Mouse (Mus musculus) bone marrow macrophage, adult 2 months (primary cell): Measurements from ENCODE around the gene Fbxl13. TPM values are rescaled to one million over a fixed set of nuclear protein-coding genes. Genes with fewer than 3 reads are reported as not detected.

Source experiments
- H3K27ac ChIP-seq: 2 replicates; pipeline ENCODE4 v1.5.1; 2012; ENCODE audit warnings: low read depth, low read length; ENCODE audit not compliant: insufficient read depth
- H3K4me1 ChIP-seq: 2 replicates; pipeline ENCODE4 v1.6.1; 2012; ENCODE audit warnings: low read length; ENCODE audit not compliant: control insufficient read depth, insufficient read depth
- H3K4me3 ChIP-seq: 2 replicates; pipeline ENCODE4 v1.5.1; 2012; ENCODE audit warnings: mild to moderate bottlenecking, low read length, moderate library complexity; ENCODE audit not compliant: insufficient read depth
- CTCF ChIP-seq: IDR thresholded peaks from 2 replicates; pipeline ENCODE4 v1.5.1; 2012; ENCODE audit warnings: low read depth, mild to moderate bottlenecking, low read length, moderate library complexity
- POLR2A ChIP-seq: IDR thresholded peaks from 2 replicates; pipeline ENCODE4 v1.6.1; 2012; ENCODE audit warnings: mild to moderate bottlenecking, low read depth, low read length, borderline replicate concordance
- polyA plus RNA-seq: library from polyadenylated mRNA; stranded (reverse); fragments of >200 nt; gene quantifications from 2 replicates; pipeline ENCODE4 v1.2.4, GENCODE M21; 2012; ENCODE audit not compliant: missing spikeins, insufficient read depth, insufficient read length

The Fbxl13 gene
- polyA plus RNA-seq, 1 experiment: not detected

- no peak overlapping the region for H3K27ac ChIP-seq
- H3K4me1 ChIP-seq: peaks cover 11% of the 10 kb centered on the region
- no peak overlapping the region for H3K4me3 ChIP-seq
- TF ChIP-seq POLR2A (no peak), CTCF (no peak)
These were observed 30.1 kb upstream of the Fbxl13 start for GRCm38 (mm10) chr5:21675494-21675893.

- Histone ChIP-seq H3K27ac (no peak overlapping the region), H3K4me3 (no peak overlapping the region), H3K4me1 (peaks cover 8% of the 10 kb centered on the region)
- TF ChIP-seq POLR2A: no peak
- no peak for TF ChIP-seq CTCF
These were observed 29.6 kb upstream of the Fbxl13 start for GRCm38 (mm10) chr5:21675019-21675418.

GRCm38 (mm10) chr5:21673742-21674141 is 28.3 kb upstream of the Fbxl13 start:
- Histone ChIP-seq H3K4me3 (no peak overlapping the region), H3K27ac (no peak overlapping the region), H3K4me1 (0 out of 2 replicates have a peak, but pooled peaks cover 3% of the 10 kb centered on the region)
- no peak for TF ChIP-seq CTCF
- no peak for TF ChIP-seq POLR2A

GRCm38 (mm10) chr5:21672812-21673635 is 27.6 kb upstream of the Fbxl13 start:
- Histone ChIP-seq H3K27ac (no peak overlapping the region), H3K4me3 (no peak overlapping the region), H3K4me1 (0 out of 2 replicates have a peak, but pooled peaks cover 3% of the 10 kb centered on the region)
- TF ChIP-seq CTCF (no peak), POLR2A (no peak)

- Histone ChIP-seq H3K4me1 (no peaks in the 10 kb centered on the region), H3K4me3 (no peak overlapping the region), H3K27ac (no peak overlapping the region)
- no peak for TF ChIP-seq POLR2A
- TF ChIP-seq CTCF: no peak
These were observed 23.9 kb upstream of the Fbxl13 start for GRCm38 (mm10) chr5:21669307-21669706.

GRCm38 (mm10) chr5:21667191-21668137 is 22.0 kb upstream of the Fbxl13 start:
- TF ChIP-seq CTCF (no peak), POLR2A (no peak)
- H3K27ac ChIP-seq: no peak overlapping the region
- no peaks in the 10 kb centered on the region for H3K4me1 ChIP-seq
- H3K4me3 ChIP-seq: no peak overlapping the region

GRCm38 (mm10) chr5:21663081-21663480 is 17.6 kb upstream of the Fbxl13 start:
- peaks cover 3% of the 10 kb centered on the region for H3K4me1 ChIP-seq
- H3K27ac ChIP-seq: no peak overlapping the region
- TF ChIP-seq CTCF (no peak), POLR2A (no peak)
- H3K4me3 ChIP-seq: no peak overlapping the region

- no peak overlapping the region for H3K4me3 ChIP-seq
- TF ChIP-seq CTCF (no peak), POLR2A (no peak)
- H3K4me1 ChIP-seq: peaks cover 6% of the 10 kb centered on the region
- H3K27ac ChIP-seq: no peak overlapping the region
These were observed 15.4 kb upstream of the Fbxl13 start for GRCm38 (mm10) chr5:21660850-21661249.

GRCm38 (mm10) chr5:21658623-21659395 is 13.4 kb upstream of the Fbxl13 start:
- TF ChIP-seq CTCF (peak; percentile 80), POLR2A (no peak)
- H3K4me1 ChIP-seq: peaks cover 12% of the 10 kb centered on the region
- H3K4me3 ChIP-seq: no peak overlapping the region
- H3K27ac ChIP-seq: no peak overlapping the region

- no peak for TF ChIP-seq CTCF
- no peak for TF ChIP-seq POLR2A
- Histone ChIP-seq H3K27ac (no peak overlapping the region), H3K4me1 (peaks cover 12% of the 10 kb centered on the region), H3K4me3 (no peak overlapping the region)
These were observed 12.6 kb upstream of the Fbxl13 start for GRCm38 (mm10) chr5:21658038-21658437.
